Mouse (Mus musculus): ENCODE data around the gene Klrb1a. TPM values are rescaled to one million over a fixed set of nuclear protein-coding genes. Genes with fewer than 3 reads are reported as not detected.

The Klrb1a gene
- total and polyA plus RNA-seq, 3 experiments: not detected

GRCm38 (mm10) chr6:128604512-128604911, 18.8 kb downstream of the Klrb1a start:
- Histone ChIP-seq H3K27ac (ENCODE audit: insufficient read depth, low read depth) (no peak overlapping the region), H3K36me3 (replicated peaks in 1 of 2; ENCODE audit: control insufficient read depth in 1 of 2, insufficient read depth in 1 of 2, low read length in 1 of 2) (no peaks in the 10 kb centered on the region), H3K79me2 (replicated peaks; ENCODE audit: control insufficient read depth, extremely low read depth, insufficient read depth, poor library complexity, severe bottlenecking) (no peaks in the 10 kb centered on the region), H3K4me1 (ENCODE audit: control insufficient read depth in 1 of 2, insufficient read depth in 2 of 2) (no peaks in the 10 kb centered on the region; a peak in 1 of 4 replicates), H3K4me3 (replicated peaks in 1 of 3; ENCODE audit: low read depth in 2 of 3, low read length in 2 of 3, poor library complexity in 1 of 3) (no peak overlapping the region), H3K4me2 (ENCODE audit: insufficient read depth, low read depth, poor library complexity, severe bottlenecking) (no peak overlapping the region), H3K9me3 (replicated peaks; ENCODE audit: low read length) (peaks cover 2% of the 10 kb centered on the region), H3K27me3 (replicated peaks) (no peaks in the 10 kb centered on the region), H3K9ac (ENCODE audit: insufficient read depth, low read depth) (no peak overlapping the region)
- TF ChIP-seq ELF1 (IDR thresholded peaks at IDR 0.05; ENCODE audit: low read depth, low read length) (no peak), MEF2A (IDR thresholded peaks at IDR 0.05; ENCODE audit: borderline replicate concordance, low read depth, low read length) (no peak), ZMIZ1 (IDR thresholded peaks at IDR 0.05; ENCODE audit: low read depth, low read length) (no peak), USF2 (conservative IDR thresholded peaks at IDR 0.05; ENCODE audit: low read depth, low read length) (no peak), CHD2 (IDR thresholded peaks at IDR 0.05; ENCODE audit: low read length) (no peak), NELFE (IDR thresholded peaks at IDR 0.05; ENCODE audit: low read depth, low read length) (0 out of 2 replicates have a peak, but pooled peaks have one; percentile 15), JUN (IDR thresholded peaks at IDR 0.05; ENCODE audit: insufficient read depth, low read depth, low read length) (no peak), PAX5 (IDR thresholded peaks at IDR 0.05; ENCODE audit: low read length) (no peak), SMC3 (IDR thresholded peaks at IDR 0.05; ENCODE audit: low read depth, low read length) (peak; percentile 84), MAX (IDR thresholded peaks at IDR 0.05; ENCODE audit: low read length) (no peak), USF1 (IDR thresholded peaks at IDR 0.05; ENCODE audit: low read depth, low read length) (no peak), TBP (conservative IDR thresholded peaks at IDR 0.05; ENCODE audit: low read depth, low read length) (no peak), RAD21 (IDR thresholded peaks at IDR 0.05; ENCODE audit: low read depth, low read length) (peak; percentile 85), ZKSCAN1 (IDR thresholded peaks at IDR 0.05; ENCODE audit: borderline replicate concordance, low read depth, low read length) (no peak), MXI1 (IDR thresholded peaks at IDR 0.05; ENCODE audit: low read depth, low read length) (no peak), EP300 (IDR thresholded peaks at IDR 0.05; ENCODE audit: low read length) (no peak), SIN3A (IDR thresholded peaks at IDR 0.05; ENCODE audit: low read length) (no peak), NRF1 (IDR thresholded peaks at IDR 0.05; ENCODE audit: low read depth, low read length) (no peak), MYC (IDR thresholded peaks at IDR 0.05; ENCODE audit: low read depth, low read length) (0 out of 2 replicates have a peak, but pooled peaks have one; percentile 44), POLR2AphosphoS2 (IDR thresholded peaks at IDR 0.05; ENCODE audit: low read depth, low read length) (no peak), GABPA (IDR thresholded peaks at IDR 0.05; ENCODE audit: insufficient replicate concordance, low read depth, low read length) (no peak), ZC3H11A (IDR thresholded peaks at IDR 0.05; ENCODE audit: low read depth, low read length) (peak; percentile 52; the same call in 1 of the 2 replicates), HCFC1 (IDR thresholded peaks at IDR 0.05; ENCODE audit: low read depth, low read length) (no peak; the same call in 1 of the 2 replicates), POLR2A (IDR thresholded peaks at IDR 0.05; ENCODE audit: low read depth, low read length) (no peak), BHLHE40 (IDR thresholded peaks at IDR 0.05; ENCODE audit: low read depth, low read length) (no peak), ETS1 (conservative IDR thresholded peaks at IDR 0.05; ENCODE audit: low read depth, low read length) (no peak), RCOR1 (conservative IDR thresholded peaks at IDR 0.05; ENCODE audit: low read depth, low read length) (no peak), UBTF (IDR thresholded peaks at IDR 0.05; ENCODE audit: low read depth, low read length) (no peak), KAT2A (IDR thresholded peaks at IDR 0.05; ENCODE audit: insufficient replicate concordance, low read length) (no peak), CTCF (conservative IDR thresholded peaks at IDR 0.05 in 1 of 2, IDR thresholded peaks at IDR 0.05 in 1 of 2; ENCODE audit: low read depth in 2 of 2, low read length in 2 of 2) (peak; percentile 60 to 90), E2F4 (IDR thresholded peaks at IDR 0.05; ENCODE audit: insufficient replicate concordance, low read depth, low read length) (no peak), MAZ (IDR thresholded peaks at IDR 0.05; ENCODE audit: low read depth, low read length) (no peak), TCF12 (IDR thresholded peaks at IDR 0.05; ENCODE audit: low read depth, low read length) (no peak), ZNF384 (IDR thresholded peaks at IDR 0.05; ENCODE audit: low read depth, low read length) (no peak), MAFK (IDR thresholded peaks at IDR 0.05; ENCODE audit: insufficient replicate concordance, low read length) (no peak), CHD1 (IDR thresholded peaks at IDR 0.05; ENCODE audit: low read depth, low read length) (no peak), IRF4 (IDR thresholded peaks at IDR 0.05; ENCODE audit: low read depth, low read length) (no peak), JUND (conservative IDR thresholded peaks at IDR 0.05; ENCODE audit: low read depth, low read length) (no peak)
- dilution Hi-C loops (cut with MboI; ENCODE audit: extremely low pct_ligation_motif_present, extremely low pct_unique_long_range_greater_than_20kb, low sequenced_read_pairs): no loop called here
- in situ Hi-C loops (cut with MboI; ENCODE audit: low pct_ligation_motif_present, low pct_unique_long_range_greater_than_20kb, low sequenced_read_pairs): loop anchor here (10.0 kb wide), 1 partner anchor 140 kb away; no protein-coding TSS in a partner anchor
- DNase-seq (ENCODE audit: extremely low read depth): peak; percentile 53

All from CH12.LX (cell line).